Mouse (Mus musculus): ENCODE results near the gene Dync1i2. TPM values are rescaled to one million over a fixed set of nuclear protein-coding genes. Genes with fewer than 3 reads are reported as not detected.
A peak's percentile ranks its signal among the peaks of the same experiment; 100 is the strongest.

Gene Dync1i2
- 52.1 TPM for polyA plus RNA-seq (2012; fragmentation: generic; extraction: Trizol)
- long read RNA-seq, experiment 1, transcript Dync1i2-204 (16 exons, 2,466 nt), result major isoform, 52 of 129 reads
- long read RNA-seq, experiment 1, transcript Dync1i2-201 (16 exons, 2,631 nt), result minor isoform, 51 of 129 reads
- long read RNA-seq, experiment 1, partial matches to known transcripts, result 11 of 129 reads
- long read RNA-seq, experiment 1, other reads (novel, unspliced or antisense), result 12 of 129 reads
- long read RNA-seq, experiment 2, transcript Dync1i2-205 (16 exons, 2,483 nt), result minor isoform, 8 of 397 reads
- long read RNA-seq, experiment 2, transcript Dync1i2-201 (16 exons, 2,631 nt), result minor isoform, 129 of 397 reads
- long read RNA-seq, experiment 2, transcript Dync1i2-204 (16 exons, 2,466 nt), result major isoform, 210 of 397 reads
- long read RNA-seq, experiment 2, partial matches to known transcripts, result 25 of 397 reads
- long read RNA-seq, experiment 2, other reads (novel, unspliced or antisense), result 24 of 397 reads

GRCm38 (mm10) chr2:71211591-71212359 is at the start of gene Dync1i2:
Dync1i2 (plus strand) TSS chr2:71211706.
- Histone ChIP-seq H3ac (ENCODE audit: control insufficient read depth, insufficient read length, low read depth) (peak within 1 kb of the TSS; percentile 96), H3K79me2 (ENCODE audit: control insufficient read depth, insufficient read depth) (peaks cover 51% of the 10 kb centered on the region), H3K4me3 (ENCODE audit: insufficient read depth, poor library complexity, severe bottlenecking) (peak within 1 kb of the TSS; percentile 100), H3K36me3 (ENCODE audit: control insufficient read depth, insufficient read depth) (peaks cover 25% of the 10 kb centered on the region), H3K27me3 (ENCODE audit: control insufficient read depth, insufficient read depth, insufficient read length) (no peaks in the 10 kb centered on the region), H3K79me3 (ENCODE audit: low read depth) (peaks cover 39% of the 10 kb centered on the region)
- TF ChIP-seq CTCF (IDR thresholded peaks at IDR 0.05; ENCODE audit: control insufficient read depth, insufficient read depth, insufficient read length) (no peak), USF1 (IDR thresholded peaks at IDR 0.05; ENCODE audit: low read depth) (no peak), CEBPB (IDR thresholded peaks at IDR 0.05; ENCODE audit: low read depth) (no peak), MAX (IDR thresholded peaks at IDR 0.05) (no peak), FOSL1 (IDR thresholded peaks at IDR 0.05; ENCODE audit: insufficient read depth, low read length, poor library complexity, severe bottlenecking) (no peak), MYOG (IDR thresholded peaks at IDR 0.05; ENCODE audit: control insufficient read depth, extremely low read depth, insufficient read length) (no peak), MYOD1 (IDR thresholded peaks at IDR 0.05; ENCODE audit: control insufficient read depth, insufficient read length, low read depth) (no peak)

- Histone ChIP-seq H3ac (ENCODE audit: control insufficient read depth, insufficient read length, low read depth) (no peak overlapping the region), H3K27me3 (ENCODE audit: control insufficient read depth, insufficient read depth, insufficient read length) (no peaks in the 10 kb centered on the region), H3K79me2 (ENCODE audit: control insufficient read depth, insufficient read depth) (no peaks in the 10 kb centered on the region), H3K79me3 (ENCODE audit: low read depth) (no peaks in the 10 kb centered on the region), H3K4me3 (ENCODE audit: insufficient read depth, poor library complexity, severe bottlenecking) (no peak overlapping the region), H3K36me3 (ENCODE audit: control insufficient read depth, insufficient read depth) (no peaks in the 10 kb centered on the region)
- TF ChIP-seq USF1 (IDR thresholded peaks at IDR 0.05; ENCODE audit: low read depth) (no peak), CTCF (IDR thresholded peaks at IDR 0.05; ENCODE audit: control insufficient read depth, insufficient read depth, insufficient read length) (no peak), MYOD1 (IDR thresholded peaks at IDR 0.05; ENCODE audit: control insufficient read depth, insufficient read length, low read depth) (no peak), CEBPB (IDR thresholded peaks at IDR 0.05; ENCODE audit: low read depth) (no peak), MAX (IDR thresholded peaks at IDR 0.05) (no peak), MYOG (IDR thresholded peaks at IDR 0.05; ENCODE audit: control insufficient read depth, extremely low read depth, insufficient read length) (no peak), FOSL1 (IDR thresholded peaks at IDR 0.05; ENCODE audit: insufficient read depth, low read length, poor library complexity, severe bottlenecking) (no peak)
Measured at GRCm38 (mm10) chr2:71162831-71163621, 48.5 kb upstream of the Dync1i2 start.

- no peaks in the 10 kb centered on the region for H3K36me3 ChIP-seq (ENCODE audit: control insufficient read depth, insufficient read depth)
- H3K4me3 ChIP-seq (ENCODE audit: insufficient read depth, poor library complexity, severe bottlenecking), result no peak overlapping the region
- H3K79me3 ChIP-seq (ENCODE audit: low read depth), result no peaks in the 10 kb centered on the region
- TF ChIP-seq MAX (IDR thresholded peaks at IDR 0.05) (no peak), CEBPB (IDR thresholded peaks at IDR 0.05; ENCODE audit: low read depth) (no peak), CTCF (IDR thresholded peaks at IDR 0.05; ENCODE audit: control insufficient read depth, insufficient read depth, insufficient read length) (no peak), FOSL1 (IDR thresholded peaks at IDR 0.05; ENCODE audit: insufficient read depth, low read length, poor library complexity, severe bottlenecking) (no peak), USF1 (IDR thresholded peaks at IDR 0.05; ENCODE audit: low read depth) (no peak), MYOG (IDR thresholded peaks at IDR 0.05; ENCODE audit: control insufficient read depth, extremely low read depth, insufficient read length) (no peak), MYOD1 (IDR thresholded peaks at IDR 0.05; ENCODE audit: control insufficient read depth, insufficient read length, low read depth) (no peak)
- H3K27me3 ChIP-seq (ENCODE audit: control insufficient read depth, insufficient read depth, insufficient read length), result no peaks in the 10 kb centered on the region
- no peak overlapping the region for H3ac ChIP-seq (ENCODE audit: control insufficient read depth, insufficient read length, low read depth)
- no peaks in the 10 kb centered on the region for H3K79me2 ChIP-seq (ENCODE audit: control insufficient read depth, insufficient read depth)
Measured at GRCm38 (mm10) chr2:71167211-71167610, 44.3 kb upstream of the Dync1i2 start.

GRCm38 (mm10) chr2:71168461-71169021 is 43.0 kb upstream of the Dync1i2 start:
- no peak overlapping the region for H3K4me3 ChIP-seq (ENCODE audit: insufficient read depth, poor library complexity, severe bottlenecking)
- no peaks in the 10 kb centered on the region for H3K79me3 ChIP-seq (ENCODE audit: low read depth)
- TF ChIP-seq MAX (IDR thresholded peaks at IDR 0.05) (no peak), USF1 (IDR thresholded peaks at IDR 0.05; ENCODE audit: low read depth) (no peak), FOSL1 (IDR thresholded peaks at IDR 0.05; ENCODE audit: insufficient read depth, low read length, poor library complexity, severe bottlenecking) (no peak), MYOG (IDR thresholded peaks at IDR 0.05; ENCODE audit: control insufficient read depth, extremely low read depth, insufficient read length) (no peak)
- H3K27me3 ChIP-seq (ENCODE audit: control insufficient read depth, insufficient read depth, insufficient read length), result no peaks in the 10 kb centered on the region
- H3K36me3 ChIP-seq (ENCODE audit: control insufficient read depth, insufficient read depth), result no peaks in the 10 kb centered on the region
- no peak overlapping the region for H3ac ChIP-seq (ENCODE audit: control insufficient read depth, insufficient read length, low read depth)
- no peaks in the 10 kb centered on the region for H3K79me2 ChIP-seq (ENCODE audit: control insufficient read depth, insufficient read depth)

GRCm38 (mm10) chr2:71173031-71173430 is 38.5 kb upstream of the Dync1i2 start:
- H3K4me3 ChIP-seq (ENCODE audit: insufficient read depth, poor library complexity, severe bottlenecking), result no peak overlapping the region
- H3K36me3 ChIP-seq (ENCODE audit: control insufficient read depth, insufficient read depth), result no peaks in the 10 kb centered on the region
- H3K27me3 ChIP-seq (ENCODE audit: control insufficient read depth, insufficient read depth, insufficient read length), result no peaks in the 10 kb centered on the region
- H3K79me2 ChIP-seq (ENCODE audit: control insufficient read depth, insufficient read depth), result no peaks in the 10 kb centered on the region
- H3ac ChIP-seq (ENCODE audit: control insufficient read depth, insufficient read length, low read depth), result no peak overlapping the region
- TF ChIP-seq FOSL1 (IDR thresholded peaks at IDR 0.05; ENCODE audit: insufficient read depth, low read length, poor library complexity, severe bottlenecking), result no peak
- no peaks in the 10 kb centered on the region for H3K79me3 ChIP-seq (ENCODE audit: low read depth)
